Mouse (Mus musculus) stomach, postnatal 0 days (tissue): ENCODE results near the gene Cntn3.

Experiments
- CTCF ChIP-seq: IDR thresholded peaks from 2 replicates; pipeline ENCODE4 v1.5.1; 2016; ENCODE audit warnings: antibody characterized with exemption, low read depth, mild to moderate bottlenecking, moderate library complexity
- EP300 ChIP-seq: optimal IDR thresholded peaks from 2 replicates; pipeline ENCODE3; 2016; ENCODE audit warnings: antibody characterized with exemption

GRCm38 (mm10) chr6:102555814-102556437, 17.0 kb downstream of the Cntn3 start:
- no peak for TF ChIP-seq EP300
- no peak for TF ChIP-seq CTCF
